Mouse (Mus musculus) cerebellum, adult 11 months (tissue): ENCODE data around the gene Hspb8.
"Not testable (repeated sequence)": the region's sequence is repeated elsewhere in the genome, so short reads cannot be mapped to it uniquely, and the experiment has no call there.

ENCODE experiments used
- DNase-seq: peaks from one replicate; pipeline ENCODE4 v3.0.0; 2022

Gene Hspb8

DNA sequence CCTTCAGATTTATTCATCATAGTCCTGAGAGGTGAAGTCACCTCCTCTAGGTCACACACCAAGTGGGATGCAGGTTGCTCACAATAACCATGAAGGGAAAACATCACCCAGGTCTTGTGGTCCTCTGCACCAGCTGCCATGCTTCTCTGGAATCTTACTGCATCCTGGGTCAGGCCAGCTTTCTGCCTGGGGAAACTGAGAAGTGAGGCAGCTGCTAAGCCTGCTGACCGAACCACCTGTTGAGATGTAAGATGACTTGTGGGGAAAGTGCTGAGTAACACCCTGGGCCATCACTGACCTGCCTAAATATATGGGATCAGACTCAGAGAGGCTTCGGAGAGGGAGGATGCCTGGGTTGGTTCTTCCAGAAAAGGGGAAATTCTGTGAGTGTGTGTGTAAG, 4.0 kb upstream of the Hspb8 start:
- DNase-seq = no peak

DNA sequence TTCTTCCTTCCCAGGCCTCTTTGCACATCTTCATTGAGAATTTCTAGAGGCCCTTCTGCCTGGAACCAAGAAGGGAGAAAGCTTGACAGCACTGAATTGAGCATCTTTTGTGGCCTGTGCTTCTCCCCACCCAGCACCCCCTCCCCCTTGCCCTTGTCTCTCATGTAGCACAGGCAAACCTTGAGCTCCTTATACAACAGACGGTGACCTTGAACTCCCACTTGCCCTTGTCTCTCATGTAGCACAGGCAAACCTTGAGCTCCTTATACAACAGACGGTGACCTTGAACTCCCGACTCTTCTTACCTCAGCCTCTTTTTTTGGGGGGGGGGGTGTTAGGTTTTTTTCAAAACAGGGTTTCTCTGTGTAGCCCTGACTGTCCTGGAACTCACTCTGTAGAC, 3.0 kb upstream of the Hspb8 start:
- not testable (repeated sequence) for DNase-seq

DNA sequence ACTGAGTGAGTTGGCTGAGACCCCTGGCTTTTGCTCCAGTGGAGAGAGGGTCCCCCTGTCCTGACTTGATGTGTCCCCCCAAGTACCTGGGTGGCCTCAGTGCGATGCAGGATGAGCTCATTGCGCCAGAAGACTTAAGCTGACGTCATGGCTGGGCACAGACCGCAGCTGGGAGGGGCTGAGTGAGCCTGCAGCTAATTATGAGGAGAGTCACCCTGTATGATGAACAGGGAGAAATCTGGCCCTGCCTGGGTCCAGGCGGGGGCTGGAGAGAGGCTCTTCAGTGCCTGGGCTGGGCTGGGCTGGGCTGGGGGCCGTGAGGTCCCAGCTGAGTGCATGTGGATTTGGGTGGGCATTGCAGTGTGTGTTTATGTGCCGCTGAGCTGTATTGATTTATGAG, 2.6 kb upstream of the Hspb8 start:
- no peak for DNase-seq

DNA sequence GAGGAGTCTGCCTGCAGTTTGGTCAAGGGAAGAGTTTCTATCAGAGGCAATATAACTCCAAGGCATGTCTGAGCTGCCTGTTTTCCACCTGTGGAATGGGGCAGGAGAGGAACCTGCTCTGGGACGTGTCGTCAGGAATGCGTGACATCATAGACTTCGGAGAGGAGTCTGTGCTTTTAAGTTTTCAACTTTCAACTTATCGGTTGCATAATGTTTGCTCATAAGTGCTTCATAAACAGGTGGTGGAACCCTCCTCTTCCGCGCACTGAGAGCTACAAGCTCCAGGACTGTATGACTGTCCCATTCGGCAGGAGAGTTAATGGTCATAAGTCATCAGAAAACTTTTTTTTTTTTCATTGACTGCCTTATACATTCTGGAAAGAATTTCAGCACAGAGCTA, 1.1 kb upstream of the Hspb8 start:
- DNase-seq = no peak

DNA sequence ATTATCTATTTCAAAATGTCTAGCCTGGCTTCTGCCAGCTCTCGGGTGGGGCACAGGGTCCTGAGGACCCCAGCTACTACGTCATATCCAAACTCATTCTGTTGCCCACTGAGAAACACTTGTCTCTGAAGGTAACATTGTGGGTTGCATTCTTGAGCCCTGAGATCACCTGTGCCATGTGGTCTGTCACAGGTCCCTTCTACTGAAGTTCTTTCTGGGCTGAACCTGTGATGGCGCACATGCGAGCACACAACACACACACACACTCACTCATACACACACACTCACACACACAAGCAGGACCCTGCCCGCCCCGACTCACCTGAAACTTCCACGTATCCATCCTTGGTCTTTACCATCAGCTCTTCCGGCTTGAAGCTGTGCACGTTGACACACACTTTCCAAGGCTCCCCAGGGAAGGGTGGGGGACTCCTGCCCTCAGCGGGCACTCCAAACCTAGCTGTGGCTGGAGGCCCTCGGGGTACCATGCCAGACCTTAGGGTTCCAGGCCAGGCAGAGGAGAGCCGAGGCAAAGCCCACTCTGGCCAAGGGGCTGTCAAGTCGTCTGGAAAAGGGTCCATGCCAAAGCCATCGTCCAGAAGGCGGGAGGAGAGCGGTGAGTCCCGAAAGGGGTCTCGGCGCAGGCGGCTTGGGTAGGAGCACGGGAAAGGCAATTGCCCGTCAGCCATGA, 728 bp downstream of the Hspb8 start:
- no peak for DNase-seq

DNA sequence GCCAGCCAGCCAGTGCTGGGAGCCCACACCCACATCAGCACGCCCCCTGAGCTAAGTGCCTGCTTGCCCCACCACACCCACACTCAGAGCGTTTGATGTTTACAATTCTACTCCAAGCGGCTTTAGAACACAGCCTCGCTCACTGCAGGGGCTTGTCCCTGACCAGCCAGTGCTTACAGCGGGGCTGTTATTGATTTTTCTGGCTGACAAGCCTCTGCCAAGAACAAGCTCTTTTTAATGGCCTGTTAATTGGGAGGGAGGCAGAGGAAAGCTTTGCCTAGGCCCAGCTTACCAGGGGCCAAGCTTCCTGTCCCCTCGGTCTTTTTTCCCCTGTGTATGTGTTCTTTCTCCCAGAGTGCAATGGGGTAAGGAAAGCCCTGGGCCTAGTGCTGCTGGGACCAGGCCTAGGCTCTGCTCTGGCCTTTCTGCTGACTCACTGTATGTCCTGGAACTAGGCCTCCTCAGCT, 1.9 kb downstream of the Hspb8 start:
- DNase-seq = no peak

DNA sequence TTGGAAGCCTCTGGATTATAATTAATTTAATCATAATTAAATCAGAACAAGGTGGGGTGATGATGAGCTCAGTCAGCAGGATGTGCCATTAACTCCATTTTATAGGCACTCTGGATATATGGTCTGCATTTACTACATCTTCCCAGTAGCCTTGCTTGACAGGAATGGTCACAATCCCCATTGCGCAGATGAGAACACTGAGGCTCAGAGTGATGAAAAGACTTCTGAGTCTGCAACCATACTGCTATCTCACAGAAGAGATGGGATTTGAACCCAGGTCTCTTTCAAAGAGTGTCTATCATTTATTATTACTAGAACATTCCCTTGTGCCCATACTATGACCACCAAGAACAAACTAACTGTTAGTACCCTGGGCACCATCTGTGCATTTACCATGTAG, 2.5 kb downstream of the Hspb8 start:
- DNase-seq = no peak

DNA sequence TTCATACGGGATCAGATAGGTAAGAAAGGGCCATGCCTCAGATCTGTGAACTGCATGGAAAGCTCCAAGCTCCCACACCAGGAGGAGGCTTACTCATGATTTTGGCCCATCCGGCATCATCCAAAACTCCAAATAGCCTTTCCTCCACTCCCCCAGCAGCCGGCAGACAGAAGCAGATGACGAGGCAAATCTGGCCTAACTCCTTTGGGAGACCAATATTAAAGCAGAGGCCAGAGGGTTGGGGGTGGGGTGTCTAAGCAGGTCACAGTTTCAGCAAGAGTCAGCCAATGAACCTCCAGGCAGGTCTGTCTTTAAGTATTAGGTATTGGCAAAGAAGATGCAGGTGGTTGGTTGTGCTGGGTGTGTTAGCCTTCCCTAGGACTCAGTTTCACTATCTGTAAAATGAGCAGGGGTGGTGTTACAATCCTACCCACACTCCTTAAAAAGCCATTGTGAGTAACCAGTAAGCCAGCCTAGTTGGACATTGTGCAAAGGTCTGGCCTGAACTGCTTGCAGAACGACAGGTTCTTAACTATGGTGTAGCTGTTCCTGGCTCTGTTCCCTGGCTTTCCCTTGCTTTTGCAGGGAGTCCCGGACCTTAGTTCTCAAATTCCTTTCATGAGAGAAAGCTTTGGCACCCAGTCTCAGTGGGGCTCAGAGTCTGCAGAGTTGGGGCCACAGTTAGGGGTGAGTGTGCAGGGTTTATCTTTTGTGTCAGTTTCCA, 3.2 kb downstream of the Hspb8 start:
- no peak for DNase-seq

DNA sequence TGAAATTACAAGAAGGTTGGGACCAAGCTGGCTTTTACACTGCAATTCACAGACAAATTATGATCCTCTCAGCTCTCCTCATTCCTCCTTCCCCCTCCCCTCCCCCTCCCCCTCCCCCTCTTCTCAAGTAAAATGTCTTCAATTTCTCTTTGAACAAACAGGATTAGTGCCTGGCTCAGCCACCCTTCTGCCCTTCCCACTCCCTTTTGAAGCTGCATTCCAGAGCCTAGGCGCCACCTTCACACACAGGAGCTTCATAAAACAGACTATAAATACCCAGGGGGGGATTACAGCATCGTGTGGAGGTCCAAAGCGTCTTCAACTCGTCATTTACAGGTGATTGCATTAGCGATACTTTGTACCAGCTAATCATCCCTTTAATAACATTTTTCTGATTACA, 6.5 kb downstream of the Hspb8 start:
- no peak for DNase-seq

DNA sequence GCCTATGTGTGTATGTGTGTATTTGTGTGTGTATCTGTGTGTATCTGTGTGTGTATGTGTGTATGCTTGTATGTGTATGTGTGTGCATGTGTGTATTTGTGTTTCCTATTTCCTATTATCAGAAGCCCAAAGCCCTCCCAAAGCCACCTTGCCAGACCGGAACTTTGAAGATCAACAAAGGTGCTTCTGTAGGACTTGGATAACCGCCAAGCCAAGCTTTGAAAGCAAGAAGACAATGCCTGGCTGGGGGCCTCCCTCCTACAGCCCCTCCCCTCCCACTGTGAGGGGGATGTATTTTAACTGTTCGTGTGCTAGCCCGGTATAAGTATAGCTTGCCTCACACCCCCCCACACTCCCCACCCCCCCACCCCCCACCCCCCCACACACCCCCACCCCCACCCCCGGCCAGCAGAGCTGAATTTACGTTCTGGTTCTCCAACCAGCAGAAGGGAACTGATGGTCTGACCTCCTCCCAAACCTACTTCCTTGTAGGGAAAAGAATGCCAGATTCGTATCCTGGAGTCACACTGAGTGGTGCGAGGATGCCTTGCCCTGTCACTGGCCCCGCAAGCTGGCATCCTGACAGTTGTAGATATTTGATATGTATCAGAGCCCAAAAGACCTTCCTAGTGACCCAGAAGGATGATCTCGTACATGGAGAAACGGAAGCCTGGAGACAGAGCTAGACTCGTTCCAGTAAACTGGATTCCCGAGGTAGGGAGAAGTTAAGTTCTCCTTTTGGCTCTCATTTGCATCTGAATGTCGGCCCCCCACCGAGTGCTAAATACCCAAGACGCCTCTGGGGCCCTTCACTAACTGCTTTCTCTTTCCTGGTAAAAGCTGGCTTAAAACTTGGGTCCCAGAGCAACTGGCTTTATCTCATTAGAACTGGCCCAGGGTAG, 12.7 kb downstream of the Hspb8 start:
- no peak for DNase-seq

DNA sequence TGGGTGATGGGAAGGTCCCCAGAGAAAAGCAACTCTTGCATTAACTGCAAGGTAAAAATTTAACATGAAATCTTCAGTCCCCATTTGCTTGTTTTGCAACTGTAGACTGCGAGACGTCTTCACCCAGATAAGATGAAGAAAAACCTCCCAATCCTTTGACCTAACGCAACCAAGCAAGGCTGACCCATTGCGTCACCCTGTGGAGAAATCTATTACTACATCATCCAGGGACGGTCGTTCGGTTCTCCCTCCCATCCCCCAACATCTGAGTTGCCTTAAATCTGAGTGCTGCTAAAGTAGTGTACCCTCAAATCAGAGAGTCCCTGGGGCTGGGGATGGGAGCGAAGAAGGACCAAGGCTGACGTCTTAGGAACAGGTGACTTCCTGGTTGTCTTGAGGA, 13.7 kb downstream of the Hspb8 start:
- no peak for DNase-seq

DNA sequence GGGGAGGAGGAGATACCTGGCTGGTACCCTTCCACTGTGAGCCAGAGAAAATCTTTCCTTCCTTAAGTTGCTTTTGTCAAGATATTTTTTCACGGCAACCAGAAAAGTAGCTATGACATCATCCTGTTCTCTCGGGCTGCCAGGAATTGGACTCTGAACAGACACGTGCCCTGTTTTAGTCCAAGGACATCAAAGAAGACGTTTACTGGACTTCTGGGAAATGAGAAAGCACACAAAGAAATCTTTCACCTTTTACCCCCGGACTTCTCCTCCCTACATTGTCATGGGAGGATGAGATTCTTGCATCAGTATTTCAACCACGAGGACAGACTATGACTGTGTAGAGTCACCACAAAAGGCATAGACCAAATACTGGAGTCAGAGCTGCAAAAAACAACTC, 14.7 kb downstream of the Hspb8 start:
- no peak for DNase-seq

DNA sequence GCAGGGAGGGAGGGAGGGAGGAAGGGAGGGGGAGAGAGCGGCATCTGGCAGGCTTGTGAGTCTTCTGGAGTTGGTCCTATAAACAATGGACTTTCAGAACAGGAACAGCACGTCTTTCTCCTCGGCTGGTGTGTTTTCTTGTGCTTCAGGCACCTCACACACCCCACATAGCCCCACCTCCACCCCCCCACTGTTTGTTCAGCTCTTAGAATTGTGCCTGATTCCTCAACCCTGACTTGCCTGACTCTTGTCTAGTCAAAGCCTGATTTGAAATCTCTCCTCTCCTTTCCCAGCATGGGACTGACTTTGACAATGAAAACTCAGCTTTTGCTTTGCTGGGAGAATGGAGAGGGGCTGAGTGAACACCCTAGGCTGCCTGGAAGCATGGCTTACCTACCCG, 15.3 kb downstream of the Hspb8 start:
- no peak for DNase-seq

DNA sequence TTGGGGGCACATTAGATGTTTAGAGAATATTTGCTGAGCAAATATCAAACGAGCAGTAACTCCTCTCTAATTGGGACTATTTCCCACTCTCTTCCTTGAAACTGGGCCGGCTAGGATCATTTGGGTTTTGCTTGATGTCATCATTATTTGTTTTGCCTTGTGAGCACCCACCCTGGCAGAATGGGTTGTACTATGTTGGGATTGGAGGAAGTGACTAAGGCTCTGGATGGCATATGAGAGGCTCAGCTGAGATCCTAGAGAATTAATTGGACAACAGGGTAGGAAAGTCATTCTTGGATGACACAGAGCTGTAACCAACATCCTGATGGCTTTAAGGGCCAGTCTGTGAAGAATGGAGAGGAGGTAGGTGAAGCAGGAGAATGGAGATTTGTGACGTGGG, 16.2 kb downstream of the Hspb8 start:
- no peak for DNase-seq

DNA sequence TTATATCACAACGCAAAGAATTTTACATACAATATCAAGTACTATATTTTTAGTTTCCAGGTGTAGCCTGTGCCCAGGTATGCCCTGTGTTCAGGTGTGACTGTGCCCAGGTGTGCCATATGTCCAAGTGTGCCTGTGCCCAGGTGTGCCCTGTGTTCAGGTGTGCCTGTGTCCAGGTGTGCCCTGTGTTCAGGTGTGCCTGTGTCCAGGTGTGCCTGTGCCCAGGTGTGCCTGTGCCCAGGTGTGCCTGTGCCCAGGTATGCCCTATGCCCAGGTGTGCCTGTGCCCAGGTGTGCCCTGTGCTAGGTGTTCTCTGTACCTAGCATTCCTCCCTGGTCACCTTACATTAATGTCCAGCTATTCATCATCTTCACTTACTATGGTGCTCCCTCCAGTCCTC, 16.7 kb downstream of the Hspb8 start:
- no peak for DNase-seq

DNA sequence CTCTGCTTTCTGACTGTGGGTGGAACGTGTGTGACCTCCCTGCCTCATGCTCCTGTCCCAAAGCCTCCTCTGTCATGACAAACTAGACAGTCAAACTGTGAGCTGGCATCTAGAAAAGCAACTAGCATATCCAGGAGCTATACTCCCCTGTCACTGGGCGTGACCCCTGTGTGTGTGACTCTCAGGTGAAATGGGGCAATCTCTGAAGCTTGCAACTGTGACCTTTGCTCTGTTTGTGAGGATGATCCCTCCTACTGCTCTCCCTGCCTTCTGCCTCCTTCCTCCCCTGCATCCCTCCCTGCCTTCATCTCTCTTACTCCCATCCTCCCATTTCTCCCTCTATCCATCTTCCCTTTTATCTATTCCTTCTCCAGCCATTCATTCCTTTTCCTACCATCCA, 18.6 kb downstream of the Hspb8 start:
- DNase-seq = no peak

DNA sequence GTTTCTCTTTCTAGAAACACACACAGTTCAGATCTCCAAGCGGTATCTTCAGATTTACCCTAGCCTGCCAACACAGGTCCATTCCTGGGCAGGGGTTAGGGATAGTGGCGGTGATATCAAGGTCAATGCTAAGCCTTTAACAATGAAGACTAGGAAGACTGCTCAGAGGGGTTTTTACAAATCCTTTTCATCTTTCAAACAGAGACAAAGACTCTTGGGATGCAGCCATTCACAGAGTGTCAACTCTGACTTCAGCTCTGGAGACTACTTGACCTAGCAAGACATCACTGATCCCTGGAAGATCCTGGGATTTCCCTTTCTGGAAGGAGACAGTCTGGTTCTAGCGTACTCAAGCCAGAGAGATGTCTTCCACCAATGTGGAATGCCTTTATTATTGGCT, 21.9 kb downstream of the Hspb8 start:
- no peak for DNase-seq

DNA sequence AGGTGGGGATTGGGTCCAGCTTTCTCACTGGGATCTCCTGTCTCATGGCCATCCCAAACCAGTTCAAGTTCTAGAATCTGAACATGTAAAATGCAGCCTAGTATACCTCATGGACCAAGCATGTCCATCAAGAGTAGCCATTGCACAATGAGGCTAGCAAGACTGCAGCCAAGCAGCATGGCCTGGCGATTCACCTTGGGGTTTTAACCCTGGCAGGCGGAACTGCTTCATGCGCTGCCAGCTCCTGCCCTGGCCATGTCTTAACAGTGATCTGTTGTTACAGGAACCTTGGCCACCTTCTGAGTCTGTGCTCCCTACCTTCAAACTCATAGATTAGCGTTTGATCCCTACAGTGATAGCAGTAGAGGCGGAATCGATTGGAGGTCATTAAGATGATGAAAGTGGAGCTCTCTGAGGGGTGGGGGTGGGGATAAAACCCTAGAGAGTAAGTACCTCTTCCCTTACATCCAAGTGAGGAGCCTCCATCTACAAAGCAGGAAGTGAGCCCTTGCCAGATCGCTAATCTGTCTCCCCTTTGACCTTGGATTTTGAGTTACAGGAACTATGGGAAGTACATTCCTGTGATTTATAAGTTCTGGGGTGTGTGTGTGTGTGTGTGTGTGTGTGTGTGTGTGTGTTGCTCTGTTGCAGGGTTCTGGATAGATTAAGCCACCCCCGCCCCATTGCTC, 22.5 kb downstream of the Hspb8 start:
- no peak for DNase-seq

DNA sequence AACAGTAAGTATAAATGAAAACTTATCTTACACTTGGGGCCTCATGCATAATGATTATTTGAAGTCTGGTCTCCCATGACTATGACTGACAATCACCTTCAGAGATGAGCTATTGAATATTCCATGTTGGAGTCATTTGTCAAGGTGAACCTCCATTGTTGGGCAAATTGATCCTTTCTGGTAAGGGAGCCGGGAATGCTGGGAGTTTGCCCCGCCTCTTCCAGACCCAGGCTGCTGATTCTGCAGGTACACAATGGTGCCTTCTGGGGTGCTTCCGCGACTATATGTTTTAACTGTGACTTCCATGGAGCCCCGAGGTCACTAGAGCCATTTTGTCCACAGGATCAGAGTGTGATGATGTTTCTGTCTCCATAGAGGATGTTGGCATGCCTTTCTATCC, 26.6 kb downstream of the Hspb8 start:
- no peak for DNase-seq

DNA sequence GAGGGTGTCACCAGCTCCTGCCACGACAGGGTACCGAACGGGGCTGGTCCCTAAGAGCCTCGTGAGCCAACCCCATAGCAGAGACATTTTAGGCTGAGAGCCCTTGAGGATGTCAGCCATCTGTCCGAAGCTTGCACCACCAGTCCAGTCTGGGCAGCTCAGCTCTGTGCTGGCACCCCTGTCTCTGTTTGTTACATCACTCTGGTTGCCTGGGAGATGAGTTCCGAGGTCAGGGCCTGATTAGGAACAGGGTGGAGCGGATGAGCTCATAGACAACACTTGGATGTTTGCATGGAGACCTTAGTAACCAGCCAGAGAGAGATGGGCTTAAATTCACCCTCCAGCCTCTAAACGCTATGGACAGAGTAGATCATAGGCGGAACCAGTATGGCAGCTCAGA, 30.1 kb downstream of the Hspb8 start:
- no peak for DNase-seq

DNA sequence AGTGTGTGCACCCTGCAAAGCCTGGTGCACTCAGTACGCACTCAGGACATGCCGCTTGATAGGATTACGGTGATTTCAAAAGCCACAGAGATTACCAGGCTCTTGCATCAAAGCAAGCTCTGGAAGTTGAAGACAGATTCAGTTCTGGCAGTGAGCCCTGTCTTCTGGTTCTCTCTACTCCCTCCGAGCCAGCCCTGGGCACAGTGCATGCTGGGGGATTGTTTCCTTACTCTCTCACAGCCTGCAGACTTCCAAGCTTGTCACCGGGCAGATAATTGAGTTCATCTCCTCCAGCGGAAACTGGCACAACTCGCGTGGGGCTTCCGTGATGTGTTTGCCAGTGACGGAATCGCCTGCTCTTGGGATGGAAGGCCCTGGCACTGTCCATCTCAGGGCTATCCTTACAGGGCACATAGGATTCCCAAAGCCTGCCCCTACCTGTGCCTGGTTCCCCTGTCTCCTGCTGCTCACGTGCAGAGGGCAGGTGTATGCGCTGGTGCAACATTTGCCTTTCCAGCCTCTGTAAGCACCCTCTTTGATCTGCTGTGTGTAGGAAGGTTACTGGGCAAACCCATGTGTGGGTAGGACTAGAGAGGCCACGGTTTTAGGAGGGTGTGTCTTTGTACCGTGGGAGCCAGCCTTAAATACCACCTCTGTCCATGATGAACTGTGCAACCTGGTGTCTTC, 32.7 kb downstream of the Hspb8 start:
- DNase-seq = peak; percentile 12

DNA sequence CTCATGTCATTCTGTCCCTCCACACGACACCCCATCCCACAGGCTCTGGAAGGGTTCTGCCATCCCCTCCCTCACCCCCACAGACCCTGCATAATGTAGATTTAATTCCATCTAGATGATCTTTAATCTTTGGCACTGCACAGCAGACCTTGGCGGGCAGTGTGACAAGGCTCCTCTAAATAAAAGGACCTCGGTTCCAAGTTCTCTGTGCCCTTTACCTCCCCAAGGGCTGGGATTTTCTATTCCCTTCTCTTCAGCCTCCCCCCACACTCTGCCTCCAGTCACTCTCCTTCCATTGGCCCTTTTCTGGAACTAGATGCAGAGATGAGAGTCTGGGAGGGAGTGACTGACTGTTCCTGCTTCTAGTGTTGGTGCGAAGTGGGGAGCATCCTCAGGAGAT, 33.3 kb downstream of the Hspb8 start:
- no peak for DNase-seq
